Mouse (Mus musculus) retina, embryonic 14.5 days (tissue): ENCODE measurements around the gene Cfap126.

Experiments used
- DNase-seq: peaks from one replicate; pipeline ENCODE4 v3.0.0-alpha.2; 2015; ENCODE audit warnings: low spot score

Gene Cfap126

DNA sequence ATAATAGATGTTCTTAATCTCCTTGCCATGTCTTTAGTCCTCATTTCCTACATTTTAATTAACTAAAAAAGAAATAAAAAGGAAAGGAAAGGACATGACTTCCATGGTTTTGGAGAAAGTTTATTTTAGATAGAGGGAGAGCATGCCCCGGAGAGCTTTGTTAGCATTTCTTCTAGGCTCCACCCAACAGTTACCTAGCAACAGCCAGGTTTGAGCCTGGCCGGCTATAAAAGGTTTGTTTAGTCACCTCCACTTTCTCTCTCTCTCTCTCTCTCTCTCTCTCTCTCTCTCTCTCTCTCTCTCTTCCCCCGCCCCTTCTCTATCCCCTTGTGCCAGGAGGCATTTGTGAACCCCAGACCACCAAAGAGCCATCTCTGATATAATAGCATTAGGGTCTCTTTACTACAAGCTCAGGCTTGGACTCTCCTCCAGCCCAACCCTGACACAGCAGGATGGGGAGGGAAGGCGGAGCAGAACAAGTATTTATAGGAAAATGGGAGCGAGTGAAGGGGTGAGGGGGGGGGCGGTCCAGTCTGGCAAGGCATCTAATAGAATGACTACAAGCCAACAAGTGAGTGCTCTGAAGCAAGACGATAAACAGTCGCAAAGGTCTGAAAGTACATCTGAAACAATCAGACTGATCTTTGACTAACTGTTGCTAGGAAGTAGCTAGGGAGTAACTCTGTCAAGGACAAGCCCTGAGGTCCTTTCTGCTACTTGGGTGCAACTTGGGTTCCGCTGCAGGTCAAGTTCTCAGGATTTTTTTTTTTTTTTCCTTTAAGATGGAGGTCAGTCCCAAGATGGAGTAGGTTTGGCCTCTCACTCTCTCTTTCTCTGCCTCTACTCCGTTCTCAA, 17.4 kb upstream of the Cfap126 start:
- no peak for DNase-seq

GRCm38 (mm10) chr1:171097136-171097535, 16.6 kb upstream of the Cfap126 start:
- DNase-seq = no peak

DNA sequence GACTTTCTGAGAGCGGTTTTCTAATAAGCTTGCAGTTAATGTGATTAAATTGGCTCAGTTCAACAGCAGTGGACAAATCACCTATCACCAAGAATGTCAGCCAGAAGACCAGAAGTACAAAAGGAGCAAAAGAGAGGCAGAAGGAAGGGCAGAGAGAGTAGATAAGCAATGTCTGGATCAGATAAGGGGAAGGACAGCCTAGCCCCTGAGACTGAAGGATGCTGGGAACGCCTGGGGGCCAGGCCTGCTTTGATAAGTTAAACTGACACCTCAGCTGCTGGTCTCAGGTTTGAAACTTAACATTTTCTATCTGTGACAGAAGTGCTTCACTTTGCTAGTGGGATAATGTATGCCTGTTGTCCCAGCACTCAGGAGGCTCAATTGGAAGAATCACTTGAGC, 16.1 kb upstream of the Cfap126 start:
- DNase-seq = no peak

DNA sequence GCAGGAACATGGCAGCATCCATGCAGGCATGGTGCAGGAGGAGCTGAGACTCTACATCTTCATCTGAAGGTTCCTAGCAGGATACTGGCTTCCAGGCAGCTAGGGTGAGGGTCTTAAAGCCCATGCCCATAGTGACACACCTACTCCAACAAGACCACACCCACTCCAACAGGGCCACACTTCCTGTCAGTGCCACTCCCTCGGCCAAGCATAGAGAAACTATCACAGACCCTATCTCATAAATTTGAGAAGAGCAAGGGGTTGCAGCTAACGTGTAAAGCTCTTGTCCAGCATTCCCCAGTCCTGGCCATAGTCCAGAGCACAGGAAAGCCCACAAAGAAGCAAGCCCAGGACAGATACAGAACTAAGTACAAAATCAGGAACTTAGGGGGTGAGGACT, 12.7 kb upstream of the Cfap126 start:
- no peak for DNase-seq

GRCm38 (mm10) chr1:171101733-171102546, 11.8 kb upstream of the Cfap126 start:
- peak; percentile 93 for DNase-seq

DNA sequence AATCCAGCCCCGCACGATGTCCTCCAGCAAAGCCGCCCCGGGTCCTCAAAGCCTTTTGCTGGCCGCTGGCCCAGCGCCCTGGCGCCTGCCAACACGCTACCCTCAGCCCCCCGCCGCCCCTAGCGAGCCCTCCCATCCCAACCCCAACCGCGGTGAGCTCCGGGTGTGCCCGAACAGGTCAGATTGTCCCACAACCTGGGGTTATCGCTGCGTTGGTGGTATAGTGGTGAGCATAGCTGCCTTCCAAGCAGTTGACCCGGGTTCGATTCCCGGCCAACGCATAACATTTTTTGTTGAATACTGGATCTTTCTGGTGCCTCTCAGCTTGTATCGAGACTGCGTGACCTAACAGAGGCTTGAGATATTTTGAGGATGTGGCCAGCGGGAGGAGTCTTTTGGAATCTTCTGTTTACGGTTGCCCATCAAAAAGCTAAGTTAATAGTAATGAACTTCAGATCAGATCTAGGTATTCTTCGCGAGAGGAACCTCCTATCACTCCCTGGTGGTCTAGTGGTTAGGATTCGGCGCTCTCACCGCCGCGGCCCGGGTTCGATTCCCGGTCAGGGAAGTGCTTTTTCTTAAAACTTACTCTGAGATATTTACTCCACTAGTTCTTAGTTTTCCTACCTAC, 11.1 kb upstream of the Cfap126 start:
- DNase-seq = peak; percentile 93

DNA sequence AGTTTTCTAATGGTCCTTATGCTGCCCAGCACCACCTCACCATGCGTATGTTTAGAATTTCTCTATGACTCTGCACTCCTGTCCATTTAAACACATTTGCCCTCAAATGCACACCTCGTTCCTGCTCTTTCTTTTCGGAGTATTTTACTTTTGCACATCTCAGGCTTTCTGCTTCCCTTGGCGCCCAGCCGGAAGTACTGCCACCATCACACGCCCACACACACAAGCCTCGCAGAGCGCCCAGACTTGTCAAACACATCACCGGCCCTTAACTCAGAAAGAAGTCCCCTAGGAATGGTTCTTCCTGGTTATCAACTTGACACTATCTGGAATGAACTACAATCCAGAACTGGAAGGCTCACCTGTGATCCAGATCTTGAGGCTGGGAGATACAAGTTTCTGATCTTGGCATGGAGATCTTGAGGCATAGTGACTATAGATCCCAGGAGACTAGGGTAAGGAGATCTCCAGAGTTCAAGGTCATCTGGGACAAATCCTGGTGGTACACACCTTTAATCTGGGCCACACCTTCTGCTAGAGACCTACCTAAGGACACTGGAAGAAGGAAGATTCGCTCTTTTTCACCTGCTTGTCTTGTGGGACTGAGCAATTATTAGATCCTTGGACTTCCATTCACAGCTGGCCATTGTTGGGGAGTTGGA, 10.4 kb upstream of the Cfap126 start:
- no peak for DNase-seq

DNA sequence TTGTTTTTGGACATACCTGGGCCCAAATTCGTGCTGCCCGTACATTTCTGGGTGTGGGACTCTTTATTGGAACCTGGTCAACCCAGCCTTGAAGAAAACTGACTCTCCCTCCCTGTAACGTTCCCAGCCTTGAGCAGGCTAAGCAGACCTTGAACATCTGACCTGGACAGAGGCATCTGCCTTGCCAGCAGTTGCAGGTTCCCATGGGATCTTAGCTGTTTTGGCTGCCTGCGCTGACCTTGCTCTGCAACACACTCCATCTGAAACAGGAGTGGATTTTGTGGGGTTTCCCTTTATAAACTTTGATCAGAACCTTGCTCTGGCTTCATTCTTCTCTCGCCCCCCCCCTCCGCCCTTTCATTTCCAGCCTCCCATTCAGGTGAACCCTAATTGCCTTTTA, 8.5 kb upstream of the Cfap126 start:
- no peak for DNase-seq

DNA sequence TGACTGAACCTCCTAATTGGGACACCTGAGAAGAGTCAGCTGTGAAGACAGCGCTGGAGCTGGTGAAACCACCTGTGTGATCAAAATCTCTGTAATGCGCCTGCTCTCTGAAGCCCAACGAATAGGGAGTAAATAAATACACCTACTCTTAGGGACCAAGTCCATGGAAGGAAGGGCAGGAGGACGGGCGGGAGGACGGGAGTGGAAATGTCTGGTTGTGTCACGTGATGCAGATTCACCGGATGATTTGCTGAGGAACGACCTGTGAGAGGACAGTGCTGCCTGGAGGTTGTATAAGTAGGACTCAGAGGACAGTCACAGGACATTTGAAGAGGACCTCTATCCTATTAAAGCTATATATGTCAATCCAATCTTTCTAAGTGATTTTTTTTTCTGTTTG, 4.1 kb upstream of the Cfap126 start:
- no peak for DNase-seq

GRCm38 (mm10) chr1:171110659-171111019, 3.1 kb upstream of the Cfap126 start:
- DNase-seq = no peak

DNA sequence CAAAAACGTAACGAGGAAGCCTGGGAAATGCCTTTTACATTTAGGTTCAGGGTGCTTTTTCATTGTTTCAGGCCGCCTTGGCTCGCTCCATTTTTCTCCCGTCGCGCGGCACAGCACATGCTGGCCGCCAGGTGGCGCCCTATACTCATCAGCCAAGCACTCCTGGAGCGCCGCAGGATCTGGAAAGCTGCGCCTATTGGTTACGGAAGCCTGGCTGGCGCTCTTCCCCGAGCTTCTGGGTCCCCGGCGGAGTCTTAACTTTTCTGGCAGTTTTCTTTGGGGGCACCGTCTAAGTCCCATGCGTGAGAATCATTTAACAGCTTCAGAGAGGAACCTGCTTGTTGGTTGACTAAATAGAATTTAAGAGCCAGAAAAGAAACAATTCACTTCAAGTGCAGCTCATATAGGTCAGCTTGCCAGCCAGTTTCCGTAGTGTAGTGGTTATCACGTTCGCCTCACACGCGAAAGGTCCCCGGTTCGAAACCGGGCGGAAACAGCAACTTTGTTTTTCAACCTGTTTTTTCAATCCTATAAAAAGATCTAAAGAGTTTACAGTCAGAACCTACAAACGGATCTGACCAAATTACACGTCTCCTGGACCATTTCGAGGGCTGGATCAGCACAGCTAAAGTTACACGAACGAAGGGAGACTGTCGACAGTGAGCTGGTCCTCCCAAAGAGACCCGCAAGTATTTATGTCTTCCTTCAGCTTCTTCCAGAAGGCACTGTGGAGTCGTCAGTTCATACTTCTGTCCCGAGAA, 2.5 kb upstream of the Cfap126 start:
- DNase-seq = peak; percentile 95

DNA sequence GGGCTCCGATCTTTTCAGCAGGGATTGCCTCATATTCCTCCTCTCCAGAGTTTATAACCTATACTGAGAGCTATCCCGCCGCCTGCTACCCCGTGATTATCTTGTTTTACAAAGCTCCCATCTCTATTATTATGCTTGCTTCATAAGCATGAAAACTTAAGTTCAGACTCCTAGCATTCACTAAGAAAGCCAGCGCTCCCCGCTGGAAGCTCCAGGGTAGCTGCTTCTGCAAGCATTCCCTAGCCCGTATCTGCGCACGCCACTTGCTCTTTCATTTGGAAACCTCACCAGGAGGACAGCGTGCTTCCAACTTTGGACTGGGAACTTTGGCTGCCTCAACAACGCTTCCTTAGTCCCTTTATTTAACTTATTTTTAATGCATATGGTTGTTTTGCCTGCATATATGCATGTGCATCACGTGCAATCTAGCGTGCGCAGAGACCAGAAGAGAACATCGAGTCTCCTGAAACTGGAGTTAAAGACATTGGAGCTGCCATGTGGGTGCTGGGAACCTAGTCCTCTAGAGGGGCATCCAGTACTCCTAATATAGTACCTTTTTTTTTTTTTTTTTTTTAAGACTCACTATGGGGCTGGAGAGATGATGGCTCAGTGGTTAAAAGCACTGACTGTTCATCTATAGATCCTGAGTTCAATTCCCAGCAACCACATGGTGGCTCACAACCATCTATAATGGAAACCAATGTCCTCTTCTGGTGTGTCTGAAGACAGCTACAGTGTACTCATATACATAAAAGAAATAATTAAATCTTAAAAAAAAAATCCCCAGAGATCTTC, 1.7 kb upstream of the Cfap126 start:
- no peak for DNase-seq

DNA sequence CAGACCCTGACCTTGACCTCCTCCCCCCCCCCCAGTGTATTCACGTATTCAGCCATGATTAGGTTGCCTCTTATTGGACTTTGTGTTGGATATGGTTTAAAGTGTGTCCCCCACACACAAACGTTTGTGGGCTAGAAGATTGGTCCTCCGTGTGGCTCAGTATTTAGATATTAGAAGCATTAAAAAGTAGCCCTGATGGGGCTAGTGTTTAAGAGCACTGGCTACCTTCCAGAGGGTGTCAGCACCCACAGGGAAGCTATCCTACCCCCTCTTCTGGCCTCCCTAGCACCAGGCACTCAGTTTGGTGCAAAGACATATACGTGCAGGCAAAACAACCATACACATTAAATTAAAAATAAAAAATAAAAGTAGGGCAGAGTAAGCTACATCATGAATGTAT, 732 bp upstream of the Cfap126 start:
- DNase-seq = no peak

- no peak for DNase-seq
Observed at GRCm38 (mm10) chr1:171116280-171116679, 2.6 kb downstream of the Cfap126 start.

DNA sequence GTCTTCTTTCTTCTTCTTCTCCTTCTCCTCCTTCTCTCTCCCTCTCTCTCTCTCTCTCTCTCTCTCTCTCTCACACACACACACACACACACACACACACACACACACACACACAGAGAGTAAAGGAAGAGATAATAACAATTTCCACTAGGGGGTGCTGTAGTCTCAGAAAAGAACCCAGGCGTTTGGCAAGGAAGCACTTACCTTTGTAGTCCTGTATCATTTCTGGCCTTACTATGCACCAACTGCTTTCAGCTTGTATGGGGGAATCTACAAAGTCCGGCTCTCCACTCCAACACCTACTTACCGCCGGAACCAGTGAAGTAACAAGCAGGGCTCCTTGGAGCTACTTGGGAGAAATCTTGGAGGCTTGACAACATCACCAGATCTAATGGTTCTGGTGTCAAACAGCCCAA, 4.6 kb downstream of the Cfap126 start:
- DNase-seq = peak; percentile 90

GRCm38 (mm10) chr1:171118996-171119395, 5.3 kb downstream of the Cfap126 start:
- DNase-seq = no peak

DNA sequence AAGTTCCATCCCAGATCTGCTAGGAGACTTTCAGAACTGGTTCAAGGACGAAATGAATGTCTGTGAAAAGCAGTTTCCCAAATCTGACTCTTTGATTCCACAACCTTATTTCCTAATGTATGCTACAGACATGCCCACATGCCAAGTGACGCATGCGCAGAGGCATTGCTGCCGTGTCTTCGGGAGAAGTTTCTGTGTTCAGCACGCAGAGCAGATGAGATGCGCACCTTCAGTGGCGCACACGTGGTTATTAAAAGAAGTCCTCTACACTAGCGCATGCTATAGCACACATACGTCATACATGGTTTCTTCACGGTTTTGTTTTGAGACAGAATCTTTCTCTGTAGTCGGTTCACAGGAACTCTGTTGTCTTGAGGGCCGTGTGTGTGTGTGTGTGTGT, 5.7 kb downstream of the Cfap126 start:
- DNase-seq = no peak

GRCm38 (mm10) chr1:171120893-171121292, 7.2 kb downstream of the Cfap126 start:
- DNase-seq = no peak

DNA sequence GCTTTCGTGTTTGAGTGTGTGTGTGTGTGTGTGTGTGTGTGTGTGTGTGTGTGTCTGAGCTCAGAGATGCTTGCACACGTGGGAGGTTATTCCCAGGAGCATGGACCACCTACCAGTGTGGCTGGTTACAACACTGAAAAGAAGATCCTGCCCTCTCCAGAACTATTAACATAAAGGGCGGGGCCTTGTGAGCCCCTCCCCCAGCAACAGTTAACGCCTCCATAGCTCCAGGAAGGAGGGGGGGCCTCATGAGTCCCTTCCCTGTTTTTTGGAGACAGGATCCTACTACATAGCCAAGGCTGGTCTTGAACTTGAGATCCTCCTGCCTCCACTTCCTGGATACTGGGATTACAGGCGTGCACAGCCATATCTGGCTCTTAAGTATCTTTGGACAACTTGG, 8.1 kb downstream of the Cfap126 start:
- DNase-seq = no peak

DNA sequence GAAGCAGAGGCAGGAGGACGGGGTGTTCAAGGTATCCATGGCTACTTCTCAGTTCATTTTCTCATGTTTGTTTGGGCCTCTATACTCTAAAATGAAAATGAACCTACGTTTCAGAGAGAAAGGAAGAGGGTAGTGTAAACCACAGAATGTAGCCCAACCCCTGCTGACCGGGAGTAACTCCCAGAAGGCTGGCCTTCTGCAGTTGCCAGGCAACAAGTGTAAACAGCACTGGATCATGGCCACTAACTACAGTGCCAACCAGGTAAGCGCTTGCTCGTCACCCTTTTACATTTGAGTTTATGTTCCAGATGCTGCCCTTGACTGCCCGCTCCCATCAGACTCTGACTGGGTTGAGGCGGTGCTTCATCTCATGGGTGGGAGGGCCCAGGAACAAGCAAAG, 9.2 kb downstream of the Cfap126 start:
- DNase-seq = no peak

GRCm38 (mm10) chr1:171124398-171124797, 10.7 kb downstream of the Cfap126 start:
- DNase-seq = no peak
